Mouse (Mus musculus): ENCODE results near the gene Krtap16-1.

Krtap16-1 gene

DNA sequence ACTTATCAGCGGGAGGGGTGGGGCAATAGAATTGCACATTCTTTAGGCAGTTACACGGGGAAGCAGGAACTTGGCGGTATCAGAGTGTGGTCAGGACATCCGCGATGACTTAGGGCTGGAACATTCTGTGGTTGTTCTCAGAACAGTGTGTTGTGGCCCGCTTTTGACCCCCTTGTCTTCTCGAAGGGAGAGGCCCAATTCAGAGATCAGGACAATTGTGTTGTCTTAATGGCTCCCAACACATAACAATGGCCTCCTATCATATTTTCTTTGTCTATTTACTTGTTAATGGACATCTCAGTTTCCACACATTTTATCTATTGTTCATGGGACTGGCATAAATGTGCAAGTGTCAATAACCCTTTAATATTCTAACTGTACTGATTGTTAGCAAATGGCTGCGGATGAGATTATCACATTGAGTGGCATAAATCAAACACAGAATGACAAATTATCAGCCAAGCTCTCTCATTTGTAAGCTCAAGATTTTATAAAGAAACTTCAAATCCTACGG is 48.6 kb downstream of the Krtap16-1 start:
- no peak for DNase-seq

DNA sequence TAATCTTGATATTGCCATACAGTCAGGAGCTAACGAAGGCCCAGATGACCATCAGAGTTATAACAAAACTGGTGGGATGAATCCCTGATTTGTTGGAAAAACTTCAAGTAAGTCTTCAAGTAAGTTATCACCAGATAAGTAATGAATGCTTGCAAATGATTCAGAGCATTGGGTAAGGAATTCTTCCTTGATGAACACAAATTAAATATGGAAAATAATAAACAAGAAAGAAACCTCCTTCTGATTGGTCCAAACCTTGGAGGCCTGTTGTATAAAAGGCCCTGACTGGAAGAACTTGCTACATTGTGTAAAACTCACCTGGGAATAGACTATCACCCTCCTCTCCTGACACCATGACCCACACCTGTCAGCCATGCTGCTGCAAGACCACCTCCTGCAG is 50.4 kb downstream of the Krtap16-1 start, which contains the start of gene Krtap31-2:
Gene Krtap31-2, plus strand, starts transcription at position 301 of the 400 bp plus-strand sequence.
- no peak for DNase-seq

All from layer of hippocampus, adult 9-11 months (tissue).